Mouse (Mus musculus): ENCODE data around the gene Itga8. TPM values are rescaled to one million over a fixed set of nuclear protein-coding genes. Genes with fewer than 3 reads are reported as not detected.

Gene Itga8
- total and polyA plus RNA-seq, 3 experiments, result 3.5 to 10.6 (median 7.5) TPM

GRCm38 (mm10) chr2:12307311-12307710 is 5.6 kb upstream of the Itga8 start:
- Histone ChIP-seq H3K27me3 (replicated peaks) (no peaks in the 10 kb centered on the region), H3K9ac (ENCODE audit: insufficient read depth, low read depth) (no peak overlapping the region), H3K79me2 (replicated peaks; ENCODE audit: control insufficient read depth, extremely low read depth, insufficient read depth, poor library complexity, severe bottlenecking) (no peaks in the 10 kb centered on the region), H3K4me2 (ENCODE audit: insufficient read depth, low read depth, poor library complexity, severe bottlenecking) (no peak overlapping the region), H3K36me3 (replicated peaks in 1 of 2; ENCODE audit: control insufficient read depth in 1 of 2, insufficient read depth in 1 of 2, low read length in 1 of 2) (no peaks in the 10 kb centered on the region), H3K4me3 (replicated peaks in 1 of 3; ENCODE audit: low read depth in 2 of 3, low read length in 2 of 3, poor library complexity in 1 of 3) (no peak overlapping the region), H3K4me1 (ENCODE audit: control insufficient read depth in 1 of 2, insufficient read depth in 2 of 2) (0 out of 4 replicates have a peak, but pooled peaks cover 0 to 3% of the 10 kb centered on the region in 2 experiments), H3K9me3 (replicated peaks; ENCODE audit: low read length) (no peaks in the 10 kb centered on the region), H3K27ac (ENCODE audit: insufficient read depth, low read depth) (no peak overlapping the region)
- DNase-seq (ENCODE audit: extremely low read depth), result no peak
- in situ Hi-C loops (cut with MboI; ENCODE audit: low pct_ligation_motif_present, low pct_unique_long_range_greater_than_20kb, low sequenced_read_pairs) (loop anchor here (25.0 kb wide), 1 partner anchor 295 kb away; no protein-coding TSS in a partner anchor), dilution Hi-C loops (cut with MboI; ENCODE audit: extremely low pct_ligation_motif_present, extremely low pct_unique_long_range_greater_than_20kb, low sequenced_read_pairs) (no loop called here)
- no peak for TF ChIP-seq MAZ (IDR thresholded peaks at IDR 0.05; ENCODE audit: low read depth, low read length)
- TF ChIP-seq MYC (IDR thresholded peaks at IDR 0.05; ENCODE audit: low read depth, low read length), result no peak
- TF ChIP-seq JUND (conservative IDR thresholded peaks at IDR 0.05; ENCODE audit: low read depth, low read length), result no peak
- no peak for TF ChIP-seq TCF12 (IDR thresholded peaks at IDR 0.05; ENCODE audit: low read depth, low read length)
- TF ChIP-seq MXI1 (IDR thresholded peaks at IDR 0.05; ENCODE audit: low read depth, low read length), result no peak
- no peak for TF ChIP-seq ETS1 (conservative IDR thresholded peaks at IDR 0.05; ENCODE audit: low read depth, low read length)
- TF ChIP-seq ZC3H11A (IDR thresholded peaks at IDR 0.05; ENCODE audit: low read depth, low read length), result no peak
- no peak for TF ChIP-seq KAT2A (IDR thresholded peaks at IDR 0.05; ENCODE audit: insufficient replicate concordance, low read length)
- TF ChIP-seq NELFE (IDR thresholded peaks at IDR 0.05; ENCODE audit: low read depth, low read length), result no peak
- TF ChIP-seq ZMIZ1 (IDR thresholded peaks at IDR 0.05; ENCODE audit: low read depth, low read length), result no peak

GRCm38 (mm10) chr2:12305064-12305650 is 3.4 kb upstream of the Itga8 start:
- dilution Hi-C loops (cut with MboI; ENCODE audit: extremely low pct_ligation_motif_present, extremely low pct_unique_long_range_greater_than_20kb, low sequenced_read_pairs) (no loop called here), in situ Hi-C loops (cut with MboI; ENCODE audit: low pct_ligation_motif_present, low pct_unique_long_range_greater_than_20kb, low sequenced_read_pairs) (loop anchor here (25.0 kb wide), 1 partner anchor 293 kb away; no protein-coding TSS in a partner anchor)
- H3K36me3 ChIP-seq (replicated peaks in 1 of 2; ENCODE audit: control insufficient read depth in 1 of 2, insufficient read depth in 1 of 2, low read length in 1 of 2), result no peaks in the 10 kb centered on the region
- TF ChIP-seq USF2 (conservative IDR thresholded peaks at IDR 0.05; ENCODE audit: low read depth, low read length), result no peak
- no peak for TF ChIP-seq MXI1 (IDR thresholded peaks at IDR 0.05; ENCODE audit: low read depth, low read length)
- no peak for TF ChIP-seq MAX (IDR thresholded peaks at IDR 0.05; ENCODE audit: low read length)
- TF ChIP-seq MYC (IDR thresholded peaks at IDR 0.05; ENCODE audit: low read depth, low read length), result no peak
- TF ChIP-seq HCFC1 (IDR thresholded peaks at IDR 0.05; ENCODE audit: low read depth, low read length), result no peak
- no peak for TF ChIP-seq POLR2A (IDR thresholded peaks at IDR 0.05; ENCODE audit: low read depth, low read length)
- no peak for TF ChIP-seq ETS1 (conservative IDR thresholded peaks at IDR 0.05; ENCODE audit: low read depth, low read length)
- no peak for TF ChIP-seq CHD2 (IDR thresholded peaks at IDR 0.05; ENCODE audit: low read length)
- TF ChIP-seq MAFK (IDR thresholded peaks at IDR 0.05; ENCODE audit: insufficient replicate concordance, low read length), result no peak
- TF ChIP-seq KAT2A (IDR thresholded peaks at IDR 0.05; ENCODE audit: insufficient replicate concordance, low read length), result no peak
- no peak for TF ChIP-seq ZNF384 (IDR thresholded peaks at IDR 0.05; ENCODE audit: low read depth, low read length)
- no peak for TF ChIP-seq POLR2AphosphoS2 (IDR thresholded peaks at IDR 0.05; ENCODE audit: low read depth, low read length)
- TF ChIP-seq ZC3H11A (IDR thresholded peaks at IDR 0.05; ENCODE audit: low read depth, low read length), result no peak
- TF ChIP-seq NELFE (IDR thresholded peaks at IDR 0.05; ENCODE audit: low read depth, low read length), result no peak
- TF ChIP-seq RCOR1 (conservative IDR thresholded peaks at IDR 0.05; ENCODE audit: low read depth, low read length), result no peak
- TF ChIP-seq CHD1 (IDR thresholded peaks at IDR 0.05; ENCODE audit: low read depth, low read length), result no peak
- H3K9me3 ChIP-seq (replicated peaks; ENCODE audit: low read length), result no peaks in the 10 kb centered on the region
- H3K9ac ChIP-seq (ENCODE audit: insufficient read depth, low read depth), result no peak overlapping the region
- H3K4me1 ChIP-seq (ENCODE audit: control insufficient read depth in 1 of 2, insufficient read depth in 2 of 2), result 0 out of 4 replicates have a peak, but pooled peaks cover 0 to 8% of the 10 kb centered on the region in 2 experiments
- H3K27me3 ChIP-seq (replicated peaks), result peaks cover 5% of the 10 kb centered on the region
- H3K4me2 ChIP-seq (ENCODE audit: insufficient read depth, low read depth, poor library complexity, severe bottlenecking), result no peak overlapping the region
- no peaks in the 10 kb centered on the region for H3K79me2 ChIP-seq (replicated peaks; ENCODE audit: control insufficient read depth, extremely low read depth, insufficient read depth, poor library complexity, severe bottlenecking)
- no peak for DNase-seq (ENCODE audit: extremely low read depth)
- H3K27ac ChIP-seq (ENCODE audit: insufficient read depth, low read depth), result no peak overlapping the region
- no peak overlapping the region for H3K4me3 ChIP-seq (replicated peaks in 1 of 3; ENCODE audit: low read depth in 2 of 3, low read length in 2 of 3, poor library complexity in 1 of 3)

All from CH12.LX (cell line).